Mouse (Mus musculus) brain, embryonic 14.5 days (tissue): ENCODE results near the gene Tbxas1. TPM values are rescaled to one million over a fixed set of nuclear protein-coding genes. Genes with fewer than 3 reads are reported as not detected.

ENCODE experiments used
- DNase-seq: peaks from one replicate; pipeline ENCODE4 v3.0.0-alpha.2; 2011; ENCODE audit warnings: low read depth
- CTCF ChIP-seq: fragments of 200-500 bp; IDR thresholded peaks from 2 replicates; pipeline ENCODE4 v1.5.1; 2012; ENCODE audit warnings: inconsistent platforms, mild to moderate bottlenecking, moderate library complexity, borderline replicate concordance; ENCODE audit not compliant: insufficient read depth, insufficient read length; ENCODE audit errors: extremely low read depth
- POLR2A ChIP-seq: fragments of 200-500 bp; IDR thresholded peaks from 2 replicates; pipeline ENCODE4 v1.6.1; 2012; ENCODE audit warnings: mild to moderate bottlenecking, inconsistent platforms, borderline replicate concordance; ENCODE audit not compliant: poor library complexity, insufficient read depth, insufficient read length, severe bottlenecking; ENCODE audit errors: extremely low read depth
- polyA plus RNA-seq: library from polyadenylated mRNA; depleted of rRNA; stranded (reverse); fragments of >200 nt; gene quantifications from 2 replicates; pipeline ENCODE4 v1.2.3, GENCODE M21; 2012

The Tbxas1 gene
- polyA plus RNA-seq, 1 experiment, result 0.93 TPM

DNA sequence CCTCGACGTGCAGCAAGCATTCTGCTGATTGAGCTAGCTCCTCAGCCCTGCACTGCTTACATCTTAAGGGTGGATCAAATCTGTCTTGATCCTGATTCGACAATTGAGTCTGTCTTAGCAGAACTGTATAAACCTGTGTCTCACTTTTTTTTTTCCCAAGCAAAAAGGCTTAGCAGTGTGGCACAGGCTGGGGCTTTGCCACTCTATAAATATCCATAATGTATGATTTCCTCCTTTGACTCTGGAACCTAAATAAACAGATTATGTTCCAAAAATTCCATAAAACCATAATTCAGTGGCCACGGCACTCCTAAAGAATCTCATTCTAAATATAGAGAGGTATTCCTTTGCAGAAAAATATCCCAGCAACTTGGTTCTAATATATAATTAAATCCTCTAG, 122.6 kb downstream of the Tbxas1 start:
- no peak for DNase-seq
- TF ChIP-seq POLR2A (no peak), CTCF (no peak)

DNA sequence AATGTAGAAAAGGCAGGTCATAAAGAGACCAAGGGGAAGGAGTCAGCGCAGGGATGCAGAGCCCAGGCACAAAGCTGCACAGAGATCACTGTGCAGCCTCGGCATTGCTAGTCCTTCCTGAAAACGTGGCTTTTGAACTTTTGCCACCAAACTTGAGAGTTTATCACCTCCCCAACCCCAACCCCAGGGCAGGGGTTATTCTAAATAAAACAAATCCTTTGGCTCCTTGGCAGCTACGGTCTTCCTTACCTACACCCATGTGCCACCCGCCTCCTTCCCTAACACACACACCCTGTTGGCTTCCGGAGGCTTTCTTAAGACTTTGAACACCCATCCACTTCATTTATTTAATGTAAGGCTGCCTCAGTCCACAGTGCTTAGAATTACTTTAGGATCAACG, 127.9 kb downstream of the Tbxas1 start:
- TF ChIP-seq CTCF, result no peak
- no peak for TF ChIP-seq POLR2A
- DNase-seq, result no peak

DNA sequence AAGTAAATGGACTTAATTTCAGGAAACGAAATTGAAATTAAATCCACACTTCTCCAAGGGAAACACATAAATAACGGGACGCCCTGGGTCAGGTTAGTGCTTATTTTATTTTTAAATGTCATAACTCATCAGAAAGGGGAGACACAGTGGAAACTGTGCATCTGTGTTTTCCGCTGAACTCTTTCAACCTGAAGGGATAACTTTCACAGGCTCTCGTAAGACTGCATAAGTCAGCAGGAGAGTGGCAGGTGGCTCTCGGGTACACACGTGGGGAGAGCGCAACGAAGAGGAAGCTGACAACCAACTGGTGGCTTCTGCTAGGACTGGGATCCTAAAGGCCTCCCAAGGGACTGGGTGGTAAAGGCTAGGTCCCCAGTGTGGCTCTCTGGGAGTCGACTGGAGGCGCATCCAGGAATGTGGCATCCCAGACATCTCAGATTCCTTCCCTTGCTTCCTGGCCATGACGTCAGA, 128.8 kb downstream of the Tbxas1 start:
- no peak for TF ChIP-seq CTCF
- TF ChIP-seq POLR2A, result no peak

DNA sequence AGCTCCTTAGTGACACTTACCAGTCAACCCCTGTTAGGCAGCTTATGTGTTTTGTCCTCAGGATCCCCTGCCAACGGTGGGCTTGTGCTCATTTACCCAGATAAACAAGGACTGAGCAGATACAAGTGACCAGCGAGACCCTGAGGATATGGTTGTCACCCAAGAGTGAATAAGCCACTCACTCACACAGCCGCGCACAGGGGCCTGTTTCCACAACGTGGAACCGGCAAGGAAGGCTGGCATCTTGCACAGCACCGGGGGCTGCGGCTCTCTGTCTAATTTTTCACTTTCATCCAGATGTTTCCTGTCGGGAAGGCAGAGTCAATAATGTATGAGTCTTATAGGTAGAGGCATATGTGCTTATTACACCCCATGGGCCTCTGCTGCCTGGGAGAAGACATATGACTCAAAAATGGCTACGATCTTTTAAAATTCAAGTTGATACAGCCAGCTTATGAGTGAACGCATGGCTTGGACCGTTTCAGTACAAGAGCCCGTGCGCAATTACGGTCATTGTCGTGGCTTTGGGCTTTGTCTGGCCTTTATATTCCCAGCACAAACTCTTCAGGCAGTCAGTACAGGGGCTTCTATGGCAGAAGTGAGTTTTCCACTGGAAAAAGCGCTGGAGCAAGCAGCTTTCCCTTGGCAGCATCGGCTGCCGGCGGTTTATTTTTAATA, 130.2 kb downstream of the Tbxas1 start:
- TF ChIP-seq POLR2A (no peak), CTCF (no peak)
- peak; percentile 61 for DNase-seq

More for the DNA sequence above, 128.8 kb downstream of the Tbxas1 start:
- DNase-seq, result no peak

DNA sequence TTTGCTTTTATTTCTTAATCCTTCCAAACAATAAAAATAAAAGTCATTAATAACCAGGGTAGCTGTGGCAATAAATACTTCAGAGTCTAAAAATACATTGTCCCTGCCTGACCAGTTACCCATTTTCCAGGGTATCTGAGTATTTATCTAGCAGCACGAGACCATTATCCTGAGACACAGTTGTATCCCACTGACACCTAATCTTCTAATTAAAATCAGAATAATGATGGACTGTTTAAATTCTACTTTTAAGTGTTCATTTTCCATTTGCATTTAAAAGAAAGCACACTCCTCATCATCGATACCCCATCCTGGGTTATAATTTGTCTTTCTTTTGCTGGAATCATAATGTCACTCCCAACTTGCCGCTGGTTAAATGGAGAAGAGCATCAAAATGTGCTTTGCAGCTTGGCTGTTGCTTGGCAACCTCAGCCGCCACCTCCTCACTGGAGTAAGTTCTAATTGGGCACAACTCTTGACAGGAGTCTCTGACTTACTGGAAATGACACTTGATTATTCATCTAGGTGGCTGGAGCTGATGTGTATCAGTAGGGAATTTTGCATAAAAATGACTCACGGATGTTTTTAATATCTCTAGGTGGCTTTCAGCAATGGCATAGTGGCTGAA, 130.9 kb downstream of the Tbxas1 start:
- TF ChIP-seq CTCF (no peak), POLR2A (no peak)
- DNase-seq, result peak; percentile 90

DNA sequence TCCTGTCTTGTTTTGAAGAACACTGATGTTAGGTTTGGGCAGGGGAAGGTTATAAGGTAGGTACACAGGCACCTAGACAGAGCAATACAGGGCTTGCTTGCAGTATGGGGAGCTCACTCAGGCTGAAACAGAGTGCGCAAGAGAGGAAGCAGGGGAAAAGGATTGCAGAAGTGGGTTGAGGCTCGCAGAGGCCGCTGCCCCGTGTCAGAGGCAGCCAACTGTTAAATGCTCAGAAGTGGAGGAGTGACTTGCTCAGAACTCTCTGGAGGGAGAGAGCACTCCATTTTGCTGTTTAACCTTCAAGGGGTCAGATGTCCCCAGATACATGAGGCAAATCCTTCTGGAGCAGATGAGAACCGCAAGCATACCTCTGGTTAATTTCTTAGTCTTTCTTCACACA, 132.0 kb downstream of the Tbxas1 start:
- no peak for DNase-seq
- TF ChIP-seq POLR2A (no peak), CTCF (no peak)

DNA sequence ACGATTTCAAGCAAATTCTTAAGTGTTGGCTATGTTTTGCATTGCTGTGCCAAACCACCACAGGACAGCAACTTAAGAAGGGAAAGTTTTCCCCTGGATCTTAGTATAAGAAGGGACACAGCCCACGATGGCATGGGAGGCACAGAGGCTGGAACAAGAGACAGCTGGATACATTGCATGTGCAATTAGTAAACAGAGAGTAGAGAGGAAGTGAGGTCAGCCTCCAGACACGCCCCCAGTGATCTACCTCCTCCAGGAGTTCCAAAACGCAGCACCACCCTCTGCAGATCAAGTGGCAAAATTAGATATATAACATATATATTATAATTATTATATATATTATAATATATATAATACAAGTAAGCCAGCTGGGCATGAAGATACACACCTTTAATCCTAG, 132.9 kb downstream of the Tbxas1 start:
- TF ChIP-seq CTCF (no peak), POLR2A (no peak)
- no peak for DNase-seq

DNA sequence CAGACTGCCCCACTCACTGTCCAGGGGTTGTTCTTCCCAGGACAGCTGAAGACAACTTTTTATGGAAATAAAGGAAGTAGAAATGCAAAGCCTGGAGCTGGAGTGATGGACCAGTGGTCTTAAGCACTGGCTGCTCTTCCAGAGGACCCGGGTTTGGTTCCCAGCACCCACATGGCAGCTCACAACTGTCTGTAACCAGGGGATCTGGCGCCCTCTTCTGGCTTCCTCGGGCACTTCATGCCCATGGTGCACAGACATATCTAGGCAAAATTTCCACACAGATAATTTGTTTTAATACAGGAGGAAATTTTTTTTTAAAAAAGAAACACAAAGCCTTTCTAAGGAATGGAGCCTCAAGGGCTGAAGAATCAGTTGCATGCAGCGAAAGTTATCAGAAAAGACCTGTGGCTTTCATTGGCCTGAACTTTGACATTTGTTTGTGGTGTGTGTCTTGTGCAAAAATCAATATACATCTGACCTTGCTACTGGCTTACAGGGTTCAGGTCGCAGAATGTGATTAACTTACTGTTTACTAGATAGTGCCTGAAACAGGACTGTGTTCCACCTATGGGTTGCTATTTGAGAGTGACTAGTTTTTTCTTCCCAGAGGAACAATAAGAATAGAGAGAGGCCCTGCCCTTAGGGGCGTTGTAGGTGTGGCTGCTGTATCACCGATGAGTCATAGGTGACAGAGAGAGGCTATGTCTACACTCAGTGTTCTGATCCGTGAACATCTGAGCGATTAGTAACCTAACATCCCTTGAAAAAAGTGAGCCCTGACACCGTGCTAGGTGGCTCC, 138.0 kb downstream of the Tbxas1 start:
- no peak for DNase-seq
- TF ChIP-seq CTCF (no peak; the same call in 1 of the 2 replicates), POLR2A (no peak)

DNA sequence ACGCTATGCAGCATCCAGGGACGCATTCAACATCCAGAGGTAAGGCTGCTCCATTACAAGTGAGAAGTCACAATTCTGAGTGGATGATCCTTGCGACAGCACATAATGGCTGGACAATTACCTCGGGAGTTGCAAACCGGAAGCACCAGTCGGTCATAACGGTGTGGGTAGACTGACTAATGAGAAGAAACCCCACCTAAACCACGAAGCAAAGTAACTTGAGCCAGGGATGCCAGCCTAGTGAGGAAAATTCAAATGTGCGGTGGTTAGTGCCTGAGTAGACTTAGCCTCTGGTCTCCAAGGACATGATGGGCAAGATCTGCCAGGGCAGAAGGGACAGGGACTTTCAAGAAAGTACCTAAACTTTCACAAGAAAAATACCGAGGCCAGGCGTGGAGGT, 142.7 kb downstream of the Tbxas1 start:
- no peak for DNase-seq
- TF ChIP-seq POLR2A (no peak), CTCF (no peak)

DNA sequence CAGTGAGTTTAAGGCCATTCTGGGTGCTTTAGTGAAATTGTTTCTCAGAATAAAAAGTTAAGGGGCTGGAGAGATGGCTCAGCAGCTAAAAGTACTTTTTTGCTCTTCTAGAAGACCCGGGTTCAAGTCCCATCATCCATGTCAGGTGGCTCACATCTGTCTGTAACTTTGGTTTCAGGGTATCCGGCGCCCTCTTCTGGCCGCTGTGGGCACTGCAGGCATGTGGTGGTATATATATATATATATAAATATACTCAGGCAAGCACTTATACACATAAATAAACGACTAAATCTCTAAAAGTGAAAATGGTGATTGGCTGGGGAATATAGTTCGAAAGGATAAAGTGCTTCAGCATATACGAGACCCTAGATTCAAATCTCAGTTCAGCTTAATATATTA, 143.6 kb downstream of the Tbxas1 start:
- DNase-seq, result no peak
- TF ChIP-seq CTCF (peak; percentile 30; the same call in 1 of the 2 replicates), POLR2A (no peak)

DNA sequence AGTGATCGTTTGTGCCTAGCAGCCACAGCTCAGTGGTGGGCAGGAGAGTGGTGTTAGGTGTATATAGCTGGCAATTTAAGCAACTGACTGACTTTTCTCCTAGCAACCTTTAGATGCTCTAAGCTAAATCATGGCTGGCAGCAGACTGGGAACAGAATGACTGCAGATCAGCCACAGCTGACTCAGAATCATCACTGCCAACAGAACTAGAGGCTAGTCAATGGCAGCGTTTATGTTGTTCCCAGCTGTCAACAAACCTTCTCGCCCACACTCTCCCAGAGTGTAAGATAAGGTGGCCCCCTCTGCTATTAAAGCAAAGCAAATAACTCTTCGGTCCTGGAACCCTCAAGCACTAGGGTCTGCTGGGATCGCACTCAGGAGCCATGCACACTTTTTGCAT, 144.0 kb downstream of the Tbxas1 start:
- DNase-seq, result no peak
- TF ChIP-seq CTCF (no peak), POLR2A (no peak)

DNA sequence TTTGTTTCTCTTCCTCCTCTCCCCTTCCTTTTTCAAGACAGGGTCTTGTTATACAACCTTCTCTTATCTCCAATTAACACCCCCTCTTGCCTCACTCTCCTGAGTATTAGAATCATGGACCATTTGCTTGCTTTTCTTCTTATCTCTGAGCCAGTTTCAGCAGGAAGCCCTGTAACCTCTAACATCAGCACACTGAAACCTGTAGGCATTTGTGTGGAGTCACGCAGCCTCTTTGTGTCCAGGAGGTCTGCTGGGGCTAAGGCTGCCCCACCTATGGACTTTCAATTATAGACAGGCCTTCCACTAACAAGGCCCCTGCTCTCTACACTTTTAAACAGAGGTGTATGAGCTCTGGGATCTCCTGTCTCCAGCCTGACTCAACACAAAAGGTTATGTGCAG, 146.7 kb downstream of the Tbxas1 start:
- DNase-seq, result no peak
- TF ChIP-seq POLR2A (no peak), CTCF (no peak)
